Mouse (Mus musculus) ES-E14 (cell line): ENCODE measurements at regions not wholly inside any gene's neighbourhood (a gene's known extent, or its start where the extent isn't known, plus 50 kb on each side); places are given as distances from the start of the nearest gene placed in this dataset.

ENCODE experiments used
- CHD2 ChIP-seq: IDR thresholded peaks from 2 replicates; pipeline ENCODE4 v1.6.1; 2014; ENCODE audit warnings: mild to moderate bottlenecking, low read depth, low read length, inconsistent platforms
- HCFC1 ChIP-seq: IDR thresholded peaks from 2 replicates; pipeline ENCODE4 v1.6.1; 2012; ENCODE audit warnings: low read length, inconsistent platforms, borderline replicate concordance; ENCODE audit not compliant: insufficient read depth
- ZC3H11A ChIP-seq: IDR thresholded peaks from 2 replicates; pipeline ENCODE4 v1.6.1; 2012; ENCODE audit warnings: low read depth, mild to moderate bottlenecking, inconsistent platforms, low read length, borderline replicate concordance
- ZNF384 ChIP-seq: IDR thresholded peaks from 2 replicates; pipeline ENCODE4 v1.6.1; 2012; ENCODE audit warnings: low read depth, low read length, inconsistent platforms

DNA sequence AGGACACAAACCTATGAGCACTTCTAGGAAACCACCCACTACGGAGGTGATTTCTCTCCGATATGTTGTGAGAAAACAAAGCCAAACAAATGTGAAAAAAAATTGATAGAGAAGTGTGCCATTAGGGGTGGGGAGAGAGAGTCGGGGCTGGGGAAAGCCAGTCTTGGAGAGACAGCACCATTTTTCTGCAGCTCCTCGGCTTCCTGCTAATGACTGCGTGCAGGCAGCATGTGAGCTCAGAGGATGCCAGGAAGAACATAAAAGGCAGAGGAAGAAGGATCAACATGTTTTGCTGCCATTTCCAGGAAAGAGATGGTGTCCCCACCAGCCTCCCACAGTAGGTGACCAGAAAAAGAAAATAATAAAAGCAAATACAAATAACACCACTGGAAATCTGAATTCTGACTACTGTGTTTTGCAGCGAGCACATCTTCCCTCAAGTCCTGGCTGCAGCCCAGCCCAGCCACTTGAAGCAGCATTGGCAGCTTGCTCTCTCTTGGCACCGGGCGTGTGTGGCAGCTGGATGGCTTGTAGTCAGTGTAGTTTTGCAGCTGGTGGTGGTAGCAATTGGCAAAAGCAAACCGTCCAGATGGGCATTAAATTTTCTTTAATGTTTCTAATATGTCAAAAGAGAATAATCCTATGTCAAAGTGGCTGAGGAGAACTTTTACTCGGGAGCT is 152.9 kb upstream of the 1700066M21Rik start:
- TF ChIP-seq ZC3H11A (no peak), CHD2 (no peak), ZNF384 (no peak), HCFC1 (no peak)
